Mouse (Mus musculus) liver, adult (tissue): ENCODE results near the gene Tjp1.

Experiments used
- GATA4 ChIP-seq: IDR thresholded peaks from 2 replicates; pipeline ENCODE4 v1.6.1; 2014; ENCODE audit warnings: mild to moderate bottlenecking, low read length; ENCODE audit not compliant: insufficient replicate concordance

Gene Tjp1

DNA sequence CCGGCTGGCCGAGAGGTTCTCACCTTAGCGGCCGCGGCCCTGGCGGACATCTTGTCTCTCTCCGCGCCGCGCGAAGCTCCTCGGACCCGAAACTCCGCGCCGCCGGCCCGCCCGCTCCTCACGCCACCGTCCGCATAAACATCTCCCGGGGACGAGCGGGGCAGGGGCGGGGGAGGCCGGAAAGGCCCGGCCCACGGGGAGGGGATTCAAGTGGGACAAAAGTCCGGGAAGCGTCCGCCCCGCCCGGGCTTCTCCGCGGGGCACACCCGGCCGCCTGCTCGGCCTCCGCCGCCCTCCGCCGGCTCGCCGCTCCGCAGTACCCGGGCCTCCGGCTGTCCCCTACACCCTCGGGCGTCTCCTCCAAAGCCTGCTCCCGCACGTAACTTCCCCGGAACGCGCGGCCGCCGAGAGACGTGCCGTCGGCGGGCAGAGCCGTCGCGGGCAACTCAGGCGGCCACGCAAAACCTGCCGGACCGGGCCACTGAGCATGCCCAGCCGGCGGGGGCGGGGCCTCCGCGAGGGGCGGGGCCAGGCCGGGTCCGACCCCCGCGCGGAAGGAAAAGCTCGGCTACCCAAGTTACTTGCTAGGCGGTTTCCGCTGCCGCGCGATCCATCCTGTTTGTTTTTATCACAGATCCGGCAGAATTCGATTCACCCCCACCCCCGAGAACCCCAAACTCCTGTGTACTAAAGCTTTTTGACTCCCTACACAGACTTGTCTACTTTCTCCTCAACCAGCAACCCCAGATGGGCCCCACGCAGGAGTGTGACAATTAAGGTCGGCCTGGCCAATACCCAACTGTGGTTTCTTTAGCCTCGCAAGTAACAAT is 156.6 kb downstream of the Tjp1 start:
- peak; percentile 73; the same call in 1 of the 2 replicates for TF ChIP-seq GATA4

DNA sequence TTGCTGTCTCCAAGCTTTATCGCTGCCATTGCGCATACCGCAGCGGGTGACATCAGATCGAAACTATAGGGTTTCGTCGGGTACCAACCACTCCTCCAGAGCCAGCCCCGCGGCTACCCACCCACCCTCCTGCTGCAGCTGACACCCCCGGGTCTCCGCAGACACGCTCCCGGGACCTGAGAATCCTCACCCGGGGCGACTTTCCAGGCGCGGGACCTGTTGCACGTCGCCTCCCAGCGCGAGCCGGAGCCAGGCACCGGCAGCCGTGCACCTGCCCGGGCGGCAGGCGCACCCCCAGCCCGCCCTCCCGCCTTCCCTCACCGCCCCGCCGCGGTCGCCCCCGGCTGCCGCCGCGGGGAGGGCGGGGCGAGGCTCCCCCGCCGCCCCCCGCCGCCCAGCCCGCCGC is 157.2 kb downstream of the Tjp1 start:
- no peak for TF ChIP-seq GATA4

GRCm38 (mm10) chr7:65369101-65369500 is 158.5 kb downstream of the Tjp1 start:
- TF ChIP-seq GATA4: no peak

GRCm38 (mm10) chr7:65367386-65368245 is 160.0 kb downstream of the Tjp1 start:
- no peak for TF ChIP-seq GATA4

DNA sequence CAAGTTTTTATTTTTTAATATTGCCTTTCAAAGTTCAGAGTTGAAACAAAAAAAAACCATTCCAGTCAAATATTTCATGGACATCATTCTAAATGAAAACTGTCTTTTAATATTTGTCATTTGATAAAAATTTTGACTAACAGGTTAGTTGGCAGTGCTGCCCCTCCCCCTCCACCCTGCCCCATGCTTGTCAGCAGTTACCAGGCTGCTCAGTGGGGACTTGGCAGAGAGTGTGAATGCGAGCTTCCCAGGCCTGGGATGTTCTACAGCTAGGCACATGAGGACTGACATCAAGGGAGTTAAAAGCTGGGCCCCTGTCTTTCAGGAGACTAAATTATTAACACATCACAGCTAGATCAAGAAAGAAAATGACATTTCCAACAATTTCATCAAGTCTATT is 161.4 kb downstream of the Tjp1 start:
- no peak for TF ChIP-seq GATA4

GRCm38 (mm10) chr7:65365560-65365959 is 162.0 kb downstream of the Tjp1 start:
- no peak for TF ChIP-seq GATA4

DNA sequence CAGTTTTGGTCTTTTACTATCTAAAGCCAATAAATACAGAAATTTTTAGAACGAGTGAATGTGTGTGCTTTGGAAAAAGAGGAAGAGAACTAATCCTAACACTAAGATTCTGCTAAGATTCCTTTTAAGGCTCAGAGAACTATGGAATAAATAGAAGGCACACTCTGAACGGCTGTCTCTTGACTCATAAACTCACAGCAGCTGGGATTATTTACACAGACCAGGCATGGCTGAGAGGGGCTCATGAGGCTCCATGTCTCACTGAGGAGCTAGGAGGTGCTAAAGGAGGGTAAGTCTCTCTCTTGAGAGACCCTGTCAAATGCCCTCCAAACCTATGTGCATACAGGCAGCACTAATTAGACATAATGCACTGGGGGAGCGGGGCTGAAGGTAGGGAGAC is 167.3 kb downstream of the Tjp1 start:
- no peak for TF ChIP-seq GATA4

DNA sequence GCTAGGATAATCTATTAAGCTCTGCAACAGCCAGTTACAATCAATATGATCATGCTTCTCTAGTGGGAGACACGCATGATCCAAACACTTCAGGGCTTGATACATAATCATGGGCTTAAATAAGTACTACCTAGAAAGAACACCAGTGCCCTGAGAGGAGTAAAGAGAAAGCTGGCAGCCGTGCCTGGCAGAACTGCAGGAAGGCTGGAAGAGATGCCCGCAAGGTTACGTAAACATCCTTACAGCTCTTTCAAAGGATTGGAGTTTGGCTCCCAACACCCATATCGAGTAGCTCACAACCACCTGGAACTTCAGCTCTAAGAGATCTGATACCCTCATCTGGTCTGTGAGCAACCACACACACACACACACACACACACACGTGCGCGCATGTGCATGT is 167.8 kb downstream of the Tjp1 start:
- TF ChIP-seq GATA4: no peak

DNA sequence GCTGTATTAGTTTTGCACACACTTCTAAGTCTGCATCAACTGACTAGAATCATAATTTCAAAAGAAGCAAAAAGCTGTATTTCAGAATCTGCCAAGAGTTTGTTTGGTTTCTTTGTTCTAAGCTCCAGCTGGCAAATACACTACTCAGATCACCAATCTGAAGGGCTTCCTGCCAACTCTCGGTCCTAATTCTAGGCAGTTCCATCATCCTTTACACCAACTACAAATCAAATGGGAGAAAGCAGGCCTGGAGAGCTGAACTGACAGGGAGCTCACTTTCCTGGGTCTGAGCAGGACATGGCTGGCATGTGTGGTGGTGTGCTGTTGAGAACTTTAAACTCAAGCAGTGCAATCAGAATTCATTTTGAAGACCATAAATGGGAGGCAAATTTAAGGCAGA is 170.0 kb downstream of the Tjp1 start:
- no peak for TF ChIP-seq GATA4

DNA sequence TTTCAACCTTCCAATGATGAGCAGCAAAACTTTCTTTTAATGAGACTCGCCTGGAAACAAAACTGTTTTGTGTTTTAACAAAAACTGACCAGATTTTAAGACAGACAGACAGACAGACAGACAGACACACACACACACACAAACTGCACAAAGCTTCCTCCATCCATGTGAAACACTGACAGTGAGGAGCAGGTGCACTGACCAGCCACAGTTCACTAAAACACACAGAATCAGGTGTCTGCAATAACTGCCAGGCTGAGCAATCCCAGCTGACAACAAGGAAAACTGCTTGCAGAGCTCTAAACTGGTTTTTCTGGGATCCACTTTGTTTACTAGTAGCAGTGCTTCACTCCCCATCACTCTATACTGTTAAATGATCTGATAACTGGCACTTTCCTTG is 171.4 kb downstream of the Tjp1 start:
- no peak for TF ChIP-seq GATA4

DNA sequence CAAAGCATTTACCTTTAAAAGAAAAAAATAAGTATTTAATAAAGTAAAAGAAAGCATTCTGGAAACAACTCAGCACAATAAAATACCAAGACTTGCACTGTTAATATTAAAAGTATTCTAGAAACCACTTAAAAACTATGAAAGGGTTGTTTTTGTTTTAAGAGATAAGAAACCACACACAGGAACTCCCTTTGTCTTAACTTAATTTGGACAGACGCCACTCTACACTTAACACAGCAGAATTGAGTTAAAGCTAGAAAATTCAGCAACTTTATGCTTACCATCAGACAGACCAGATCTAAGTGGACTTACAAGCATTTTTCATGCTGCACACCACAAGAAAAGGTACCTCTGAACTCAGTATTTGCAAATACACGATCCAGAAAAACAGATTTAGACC is 172.7 kb downstream of the Tjp1 start:
- no peak for TF ChIP-seq GATA4

- no peak for TF ChIP-seq GATA4
Measured at GRCm38 (mm10) chr7:65350348-65351079, 177.1 kb downstream of the Tjp1 start.

- TF ChIP-seq GATA4: no peak
Measured at GRCm38 (mm10) chr7:65348540-65348939, 179.0 kb downstream of the Tjp1 start.

GRCm38 (mm10) chr7:65345314-65345713 is 182.3 kb downstream of the Tjp1 start:
- TF ChIP-seq GATA4: no peak

DNA sequence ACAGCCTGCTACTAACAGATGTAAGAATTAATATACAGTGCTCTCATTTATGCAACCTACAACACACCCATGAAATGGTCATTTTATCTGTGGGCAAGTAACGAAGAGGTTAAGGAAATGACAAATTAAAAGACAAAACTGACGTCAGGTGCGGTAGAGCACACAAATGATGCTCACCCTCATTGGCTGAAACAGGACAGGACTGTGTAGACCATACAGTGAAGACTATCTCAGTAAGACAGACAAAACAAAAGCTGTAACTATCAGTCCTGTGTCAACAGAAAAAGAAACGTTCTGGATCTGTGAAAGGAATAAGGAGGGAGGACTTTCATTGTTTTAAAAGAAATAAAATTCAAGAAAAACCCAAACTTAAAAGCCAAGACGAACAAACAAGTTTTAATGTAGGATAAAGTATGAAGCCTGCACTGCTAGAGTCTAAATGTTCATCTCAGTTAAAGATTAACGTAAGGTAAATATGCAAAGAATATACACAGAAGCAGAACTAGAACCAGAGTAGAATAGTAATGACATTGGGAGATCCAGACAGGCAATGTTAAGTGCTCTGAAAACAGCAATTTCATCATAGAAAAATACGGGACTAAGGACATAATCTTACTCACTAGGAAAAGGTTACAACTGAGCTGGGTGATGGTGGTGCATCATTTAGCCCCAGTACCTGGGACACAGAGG is 189.9 kb downstream of the Tjp1 start:
- TF ChIP-seq GATA4: no peak
